Mouse (Mus musculus) kidney, embryonic 16.5 days (tissue): ENCODE data around the gene Atp6v1c2. TPM values are rescaled to one million over a fixed set of nuclear protein-coding genes. Genes with fewer than 3 reads are reported as not detected.

Source experiments
- ATAC-seq: fragments of 200-750 bp; cut with Nextera tagmentation; 2 replicates; pipeline ENCODE4 v1.8.0; 2017; ENCODE audit warnings: moderate TSS enrichment; ENCODE audit not compliant: low FRiP score, low TSS enrichment
- H3K27ac ChIP-seq: fragments of 300-500 bp; sonication (generic); 2 replicates; pipeline ENCODE4 v1.5.1; 2014; ENCODE audit warnings: low read length
- H3K27me3 ChIP-seq: fragments of 300-500 bp; sonication (generic); 2 replicates; pipeline ENCODE4 v1.6.1; 2014; ENCODE audit warnings: low read length, control low read depth, mixed read lengths; ENCODE audit not compliant: insufficient read depth
- H3K36me3 ChIP-seq: fragments of 300-500 bp; sonication (generic); 2 replicates; pipeline ENCODE4 v1.6.1; 2014; ENCODE audit warnings: low read length, control low read depth, mixed read lengths; ENCODE audit not compliant: insufficient read depth
- H3K4me1 ChIP-seq: fragments of 300-500 bp; sonication (generic); 2 replicates; pipeline ENCODE4 v1.6.1; 2014; ENCODE audit warnings: low read length, control low read depth, mixed read lengths; ENCODE audit not compliant: insufficient read depth
- H3K4me2 ChIP-seq: fragments of 300-500 bp; sonication (generic); replicated peaks from 2 replicates; pipeline ENCODE4 v1.6.1; 2014; ENCODE audit warnings: low read depth, low read length
- H3K4me3 ChIP-seq: fragments of 300-500 bp; sonication (generic); 2 replicates; pipeline ENCODE4 v1.5.1; 2014; ENCODE audit warnings: mild to moderate bottlenecking, low read length
- H3K9ac ChIP-seq: fragments of 300-500 bp; sonication (generic); replicated peaks from 2 replicates; pipeline ENCODE4 v1.6.1; 2014; ENCODE audit warnings: low read length
- H3K9me3 ChIP-seq: fragments of 300-500 bp; sonication (generic); 2 replicates; pipeline ENCODE4 v1.6.1; 2016; ENCODE audit warnings: low read length, control low read depth
- WGBS: fragments of 180-500 bp; shearing (Covaris S2); extraction: QIAGEN DNeasy Blood & Tissue Kit; methylation state at CpG from one replicate; pipeline ENCODE4 v1.1.7; 2014; 5-methylcytosine and 5-hydroxymethylcytosine counted together
- polyA plus RNA-seq: library from polyadenylated mRNA; unstranded; fragments of >200 nt; fragmentation: Nextera tagmentation; extraction: Ambion mirVana; gene quantifications from 2 replicates; pipeline ENCODE4 v1.2.1, GENCODE M21; 2015

Atp6v1c2 gene
- polyA plus RNA-seq, 1 experiment from 2014 or later: 5.8 TPM

DNA sequence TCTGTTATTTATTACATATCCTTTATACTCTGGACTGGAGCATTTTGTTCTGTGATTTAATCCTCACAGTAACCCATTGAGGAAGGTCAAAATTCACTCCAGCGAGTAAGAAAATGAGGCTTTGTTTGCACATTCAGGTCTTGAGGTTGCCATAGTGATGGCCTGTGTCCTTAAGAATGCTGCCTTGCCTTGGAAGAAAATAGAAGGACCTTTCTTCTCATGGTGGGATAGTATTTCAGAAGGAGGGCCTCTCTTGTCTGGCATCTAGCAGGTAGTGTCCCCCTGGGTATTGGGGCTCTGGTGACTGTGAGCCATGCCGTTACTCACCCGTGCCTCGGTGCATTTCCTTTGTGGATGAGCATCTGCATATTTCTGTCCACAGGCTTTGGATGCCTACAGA lies 31.5 kb upstream of the Atp6v1c2 start:
- Histone ChIP-seq H3K4me3 (no peak overlapping the region), H3K4me1 (no peaks in the 10 kb centered on the region), H3K4me2 (no peak overlapping the region), H3K27ac (no peak overlapping the region), H3K36me3 (peaks cover 65% of the 10 kb centered on the region), H3K27me3 (no peaks in the 10 kb centered on the region), H3K9me3 (no peaks in the 10 kb centered on the region), H3K9ac (no peak overlapping the region)
- ATAC-seq: no peak
- WGBS: 82% methylated on average over 4 of the region's 4 CpGs

DNA sequence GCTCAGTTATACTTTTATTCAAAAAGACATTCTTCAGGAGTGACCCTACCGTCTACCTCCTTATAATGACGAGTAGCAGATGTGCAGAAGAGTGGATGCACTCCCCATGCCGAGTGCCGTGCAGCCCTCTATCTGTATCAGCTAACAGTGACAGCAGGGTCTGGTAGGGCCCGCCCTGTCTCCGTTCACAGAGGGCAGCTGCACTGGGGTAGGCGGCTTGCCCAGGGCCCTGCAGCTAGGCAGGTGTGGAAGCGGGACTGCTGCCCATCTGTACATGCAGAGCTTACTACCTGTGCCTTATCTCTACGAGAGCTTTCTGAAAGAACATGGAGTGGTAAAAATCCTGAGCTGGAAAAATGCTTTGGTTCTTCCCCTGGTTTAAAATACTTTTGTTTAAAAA lies 30.9 kb upstream of the Atp6v1c2 start:
- Histone ChIP-seq H3K4me2 (no peak overlapping the region), H3K36me3 (peaks cover 71% of the 10 kb centered on the region), H3K27me3 (no peaks in the 10 kb centered on the region), H3K4me3 (no peak overlapping the region), H3K9me3 (no peaks in the 10 kb centered on the region), H3K27ac (no peak overlapping the region), H3K9ac (no peak overlapping the region), H3K4me1 (no peaks in the 10 kb centered on the region)
- 80% methylated on average over 9 of the region's 9 CpGs for WGBS
- ATAC-seq: peak; percentile 27; the same call in 1 of the 2 replicates

DNA sequence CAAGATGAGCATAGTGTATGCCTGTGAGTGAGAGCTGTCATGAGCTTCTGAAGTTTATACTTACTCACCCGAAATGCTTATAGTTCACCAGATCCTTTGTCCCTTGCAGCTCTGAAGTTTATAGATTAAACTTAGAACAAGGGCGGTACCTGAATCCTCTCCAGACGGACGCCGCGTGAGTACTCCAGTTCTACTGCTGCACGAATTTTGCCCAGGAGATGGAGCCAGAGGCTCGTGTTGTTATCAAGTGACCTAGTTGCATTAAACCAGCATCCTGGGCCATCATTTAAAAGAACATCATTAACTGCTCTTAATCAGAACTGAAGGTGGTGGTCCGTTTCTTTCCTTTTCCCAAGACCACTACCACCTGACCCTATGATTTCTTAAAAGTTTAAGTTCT lies 29.8 kb upstream of the Atp6v1c2 start:
- Histone ChIP-seq H3K27me3 (no peaks in the 10 kb centered on the region), H3K4me2 (no peak overlapping the region), H3K9ac (no peak overlapping the region), H3K9me3 (no peaks in the 10 kb centered on the region), H3K36me3 (peaks cover 74% of the 10 kb centered on the region), H3K4me1 (no peaks in the 10 kb centered on the region), H3K27ac (no peak overlapping the region), H3K4me3 (no peak overlapping the region)
- no peak for ATAC-seq
- WGBS: 88% methylated on average over 9 of the region's 9 CpGs

GRCm38 (mm10) chr12:17357795-17358194 lies 28.6 kb upstream of the Atp6v1c2 start:
- 92% methylated on average over 5 of the region's 5 CpGs for WGBS
- Histone ChIP-seq H3K4me3 (no peak overlapping the region), H3K27me3 (no peaks in the 10 kb centered on the region), H3K9ac (no peak overlapping the region), H3K4me1 (no peaks in the 10 kb centered on the region), H3K27ac (no peak overlapping the region), H3K9me3 (no peaks in the 10 kb centered on the region), H3K36me3 (peaks cover 73% of the 10 kb centered on the region), H3K4me2 (no peak overlapping the region)
- ATAC-seq: no peak

DNA sequence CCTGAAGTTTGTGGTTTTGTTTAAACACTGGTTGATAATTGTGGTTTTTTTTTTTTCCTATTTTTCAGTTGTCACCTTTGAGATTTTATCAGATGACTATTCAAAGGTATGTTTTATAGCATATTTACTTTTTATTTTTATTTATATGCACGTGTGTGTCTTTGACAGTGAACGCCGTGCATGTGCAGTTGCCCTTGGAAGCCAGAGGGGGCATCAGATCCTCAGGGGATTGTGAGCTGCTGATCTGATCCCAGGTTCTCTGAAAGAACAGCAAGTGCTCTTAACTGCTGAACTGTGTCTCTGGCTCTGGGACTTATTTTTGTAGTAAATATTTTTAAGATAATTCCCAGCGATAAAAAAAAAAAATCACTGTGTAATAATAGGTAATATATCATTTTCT lies 27.7 kb upstream of the Atp6v1c2 start:
- Histone ChIP-seq H3K4me3 (no peak overlapping the region), H3K27me3 (no peaks in the 10 kb centered on the region), H3K9me3 (no peaks in the 10 kb centered on the region), H3K27ac (no peak overlapping the region), H3K4me2 (no peak overlapping the region), H3K9ac (no peak overlapping the region), H3K36me3 (peaks cover 67% of the 10 kb centered on the region), H3K4me1 (no peaks in the 10 kb centered on the region)
- 85% methylated on average over 4 of the region's 4 CpGs for WGBS
- ATAC-seq: no peak

DNA sequence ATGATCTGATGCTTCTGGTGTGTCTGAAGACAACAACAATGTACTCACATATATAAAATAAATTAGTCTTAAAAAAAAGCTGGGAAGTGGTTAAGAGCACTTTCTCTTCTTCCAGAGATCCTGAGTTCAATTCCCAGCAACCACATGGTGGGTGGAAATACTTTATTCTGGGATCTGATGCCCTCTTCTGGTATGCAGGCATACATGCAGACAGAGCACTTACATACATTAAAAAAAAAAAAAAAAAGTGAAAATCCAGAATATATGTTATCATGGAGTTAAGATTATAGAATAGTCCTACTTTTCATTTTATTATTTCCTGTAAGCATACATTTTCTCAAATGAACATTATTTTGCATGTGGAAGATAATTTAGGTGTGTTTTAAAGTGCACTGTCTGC lies 20.9 kb upstream of the Atp6v1c2 start:
- Histone ChIP-seq H3K4me3 (no peak overlapping the region), H3K27ac (no peak overlapping the region), H3K4me1 (peaks cover 10% of the 10 kb centered on the region), H3K36me3 (peaks cover 24% of the 10 kb centered on the region), H3K27me3 (no peaks in the 10 kb centered on the region), H3K9me3 (no peaks in the 10 kb centered on the region), H3K9ac (no peak overlapping the region), H3K4me2 (no peak overlapping the region)
- no peak for ATAC-seq

DNA sequence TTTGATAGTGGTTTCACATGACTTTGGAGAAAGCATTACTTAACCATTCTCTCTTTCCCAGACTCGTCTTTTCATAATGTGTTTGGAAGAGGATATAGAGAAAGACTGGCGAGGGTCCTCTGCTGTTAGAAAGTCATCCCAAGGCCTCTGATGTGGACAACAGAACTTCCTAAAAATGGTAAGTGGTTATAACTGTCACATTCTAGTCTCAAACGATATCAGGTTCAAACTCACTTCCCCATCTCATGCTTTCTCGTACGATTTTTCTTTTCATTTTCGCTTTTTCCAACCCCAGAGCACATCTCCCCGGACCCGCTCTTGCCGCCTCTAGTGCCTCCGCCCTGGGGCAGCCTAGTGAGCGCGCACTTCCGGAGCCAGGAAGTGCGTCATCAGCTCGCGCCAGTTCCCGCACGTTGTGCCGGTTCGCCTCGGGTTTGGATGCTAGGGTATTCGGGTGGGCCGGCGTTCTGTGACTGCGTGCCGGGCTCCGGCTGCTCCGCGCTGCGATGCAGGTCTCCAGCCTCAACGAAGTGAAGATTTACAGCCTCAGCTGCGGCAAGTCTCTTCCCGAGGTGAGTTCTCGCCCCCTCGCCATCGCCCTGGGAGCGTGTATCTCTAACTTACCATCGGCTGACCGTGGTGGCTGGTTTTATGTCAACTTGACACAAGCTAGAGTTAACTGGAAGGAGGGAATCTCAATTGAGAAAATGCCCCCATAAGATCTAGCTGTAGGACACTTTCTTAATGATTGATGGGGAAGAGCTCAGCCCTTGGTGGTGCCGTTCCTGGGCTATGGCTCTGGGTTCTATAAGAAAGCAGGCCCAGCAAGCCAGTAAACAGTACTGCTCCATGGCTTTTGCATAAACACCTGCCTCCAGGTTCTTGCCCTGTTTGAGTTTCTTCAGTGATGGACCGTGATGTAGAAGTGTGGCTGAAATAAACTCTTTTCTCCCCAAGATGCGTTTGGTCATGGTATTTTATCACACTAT lies 19.2 kb upstream of the Atp6v1c2 start, which contains the start of gene Nol10:
Nol10 (plus strand) TSS at position 411 of the 989 bp plus-strand sequence.
- H3K4me3 ChIP-seq: peak within 1 kb of the TSS; percentile 66
- ATAC-seq: peak; percentile 96
- WGBS: under 1% methylated on average over 42 of the region's 42 CpGs

GRCm38 (mm10) chr12:17347327-17348047 lies 18.3 kb upstream of the Atp6v1c2 start:
- 37% methylated on average over 11 of the region's 11 CpGs for WGBS
- Histone ChIP-seq H3K27ac (peak overlapping the region; percentile 9; the same call in 1 of the 2 replicates), H3K4me2 (peak overlapping the region; percentile 74), H3K9me3 (no peaks in the 10 kb centered on the region), H3K4me3 (peak overlapping the region; percentile 66), H3K4me1 (peaks cover 10% of the 10 kb centered on the region), H3K36me3 (0 out of 2 replicates have a peak, but pooled peaks cover 4% of the 10 kb centered on the region), H3K27me3 (no peaks in the 10 kb centered on the region), H3K9ac (peak overlapping the region; percentile 77)
- peak; percentile 57 for ATAC-seq

More for the DNA sequence above, 19.2 kb upstream of the Atp6v1c2 start, which contains the start of gene Nol10:
- Histone ChIP-seq H3K27me3 (no peaks in the 10 kb centered on the region), H3K4me1 (peaks cover 10% of the 10 kb centered on the region), H3K4me2 (peak within 1 kb of the TSS; percentile 74), H3K9me3 (no peaks in the 10 kb centered on the region), H3K9ac (peak within 1 kb of the TSS; percentile 77), H3K36me3 (peaks cover 7% of the 10 kb centered on the region; the same call in 1 of the 2 replicates), H3K27ac (peak within 1 kb of the TSS; percentile 9; the same call in 1 of the 2 replicates)

DNA sequence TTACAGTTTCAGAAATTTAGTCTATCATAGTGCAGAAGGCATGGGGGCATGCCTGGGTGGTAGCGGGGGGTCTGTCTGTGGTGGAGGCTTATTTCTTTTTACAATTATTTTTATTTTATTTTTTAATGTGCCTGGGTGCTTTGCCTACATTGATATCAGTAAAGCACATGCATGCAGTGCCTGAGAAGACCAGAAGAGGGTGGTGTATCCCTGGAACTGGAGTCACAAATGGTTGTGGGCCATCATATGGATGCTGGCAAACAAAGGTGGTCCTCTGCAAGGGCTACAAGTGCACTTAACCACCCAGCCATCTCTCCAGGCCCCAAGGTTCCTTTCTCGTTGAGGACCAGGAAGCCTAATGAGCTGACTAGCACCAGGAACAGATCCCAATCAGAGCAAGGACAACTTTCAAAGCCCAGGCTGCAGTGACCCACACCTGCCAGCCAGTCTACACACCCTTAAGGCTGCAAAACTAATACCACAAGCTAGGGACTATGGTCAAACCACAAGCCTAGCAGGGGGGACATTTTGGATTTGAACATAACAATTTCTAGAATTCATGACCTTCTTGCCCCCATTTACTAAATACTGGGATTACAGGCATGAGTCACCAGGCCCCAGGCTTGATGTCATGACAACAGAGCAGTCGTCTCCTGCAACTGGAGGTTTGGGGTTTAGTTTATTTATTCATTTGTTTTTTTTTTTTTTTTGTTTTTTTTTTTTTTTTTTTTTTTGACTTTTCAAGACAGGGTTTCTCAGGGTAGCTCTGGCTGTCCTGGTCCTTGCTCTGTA lies 10.2 kb upstream of the Atp6v1c2 start:
- Histone ChIP-seq H3K9ac (no peak overlapping the region), H3K4me2 (no peak overlapping the region), H3K27ac (no peak overlapping the region), H3K27me3 (no peaks in the 10 kb centered on the region), H3K9me3 (no peaks in the 10 kb centered on the region), H3K4me3 (no peak overlapping the region), H3K4me1 (no peaks in the 10 kb centered on the region), H3K36me3 (no peaks in the 10 kb centered on the region)
- whole genome bisulfite sequencing: 74% methylated on average over 3 of the region's 3 CpGs
- no peak for ATAC-seq
